Mouse (Mus musculus): ENCODE measurements at regions not wholly inside any gene's neighbourhood (a gene's known extent, or its start where the extent isn't known, plus 50 kb on each side); places are given as distances from the start of the nearest gene placed in this dataset.

- no peak for DNase-seq (ENCODE audit: extremely low spot score, low spot score)
These were observed 360.8 kb upstream of the Smarca2 start for GRCm38 (mm10) chr19:26244067-26244466.

GRCm38 (mm10) chr19:26249751-26250150 is 355.1 kb upstream of the Smarca2 start:
- no peak for DNase-seq (ENCODE audit: extremely low spot score, low spot score)

DNA sequence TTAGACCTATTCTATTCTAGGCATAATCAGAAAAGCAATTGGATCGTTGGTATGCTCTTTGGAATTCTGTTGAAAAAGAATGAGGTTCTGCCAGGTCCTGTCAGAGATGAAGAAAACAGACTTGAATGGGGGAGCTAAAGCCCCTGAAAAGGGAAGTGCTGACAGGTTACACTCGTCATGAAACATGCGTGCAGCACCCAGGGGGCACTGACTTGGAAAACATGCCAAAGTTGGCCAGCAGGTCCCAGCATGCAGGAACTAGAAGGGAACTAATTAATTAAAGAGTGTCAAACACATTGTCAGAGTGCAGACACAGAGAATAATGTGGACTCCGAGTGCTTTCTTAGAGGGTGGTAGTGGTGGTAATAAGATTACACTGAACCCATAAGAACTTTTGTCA is 346.2 kb upstream of the Smarca2 start:
- no peak for DNase-seq (ENCODE audit: extremely low spot score, low spot score)

DNA sequence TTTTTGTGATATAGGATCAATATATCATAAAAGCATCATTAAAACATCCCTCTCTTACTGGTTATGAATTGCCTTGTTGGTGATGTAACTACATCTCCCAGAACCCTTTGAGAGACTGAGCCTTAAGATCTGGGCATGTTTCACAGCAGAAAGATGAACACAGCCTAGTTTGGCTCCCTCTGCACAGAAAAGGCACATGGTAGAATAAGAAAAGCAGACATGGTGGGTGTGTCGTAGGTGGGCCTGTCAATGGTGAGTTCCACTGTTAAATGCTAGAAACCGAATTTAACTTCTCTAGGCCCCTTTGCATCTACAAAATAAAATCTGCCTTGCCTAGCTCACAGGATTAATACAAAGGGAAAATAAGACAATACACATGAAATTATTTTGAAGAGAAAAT is 343.3 kb upstream of the Smarca2 start:
- no peak for DNase-seq (ENCODE audit: extremely low spot score, low spot score)

GRCm38 (mm10) chr19:26296360-26296759 is 308.5 kb upstream of the Smarca2 start:
- no peak for DNase-seq (ENCODE audit: extremely low spot score, low spot score)

- DNase-seq (ENCODE audit: extremely low spot score, low spot score) = no peak
These were observed 296.2 kb upstream of the Smarca2 start for GRCm38 (mm10) chr19:26308477-26309135.

DNA sequence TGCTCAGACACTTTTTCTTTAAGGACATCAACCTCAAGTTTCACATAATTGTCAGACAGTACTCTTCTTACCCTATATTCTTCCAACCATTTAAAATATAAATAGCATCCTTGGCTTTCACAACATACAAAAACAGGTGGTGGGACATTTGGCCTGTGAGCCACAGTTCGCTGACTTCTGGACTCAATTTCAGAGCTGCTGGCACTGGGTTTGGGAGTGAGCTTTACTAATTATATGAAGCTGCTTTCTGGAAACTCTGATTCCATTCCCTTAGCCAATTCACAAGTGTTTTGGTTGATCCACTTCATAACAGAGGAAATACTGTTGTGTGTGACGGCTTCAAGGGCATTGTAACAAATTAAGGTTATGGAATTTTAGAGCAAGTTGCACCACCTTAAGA is 285.9 kb upstream of the Smarca2 start:
- no peak for DNase-seq (ENCODE audit: extremely low spot score, low spot score)

GRCm38 (mm10) chr19:26323682-26324081 is 281.2 kb upstream of the Smarca2 start:
- no peak for DNase-seq (ENCODE audit: extremely low spot score, low spot score)

DNA sequence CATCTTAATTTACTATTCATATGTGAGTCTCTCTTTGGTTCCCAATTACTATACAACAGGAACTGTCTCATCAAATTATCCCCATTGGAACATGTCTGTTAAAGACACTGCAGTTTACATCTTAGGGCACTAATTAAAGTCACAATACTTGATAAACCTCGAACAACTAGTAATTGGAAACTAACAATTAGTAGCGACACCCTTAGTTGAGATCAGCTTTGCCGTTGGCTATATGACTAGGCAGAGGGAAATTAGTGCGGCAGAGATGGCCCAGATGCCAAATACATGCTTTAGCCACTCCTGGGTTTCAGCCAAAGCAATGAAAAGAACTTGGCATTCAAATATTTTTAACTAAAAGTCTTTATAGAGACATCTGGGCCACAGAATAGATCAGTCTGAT is 265.7 kb upstream of the Smarca2 start:
- DNase-seq (ENCODE audit: extremely low spot score, low spot score) = no peak

DNA sequence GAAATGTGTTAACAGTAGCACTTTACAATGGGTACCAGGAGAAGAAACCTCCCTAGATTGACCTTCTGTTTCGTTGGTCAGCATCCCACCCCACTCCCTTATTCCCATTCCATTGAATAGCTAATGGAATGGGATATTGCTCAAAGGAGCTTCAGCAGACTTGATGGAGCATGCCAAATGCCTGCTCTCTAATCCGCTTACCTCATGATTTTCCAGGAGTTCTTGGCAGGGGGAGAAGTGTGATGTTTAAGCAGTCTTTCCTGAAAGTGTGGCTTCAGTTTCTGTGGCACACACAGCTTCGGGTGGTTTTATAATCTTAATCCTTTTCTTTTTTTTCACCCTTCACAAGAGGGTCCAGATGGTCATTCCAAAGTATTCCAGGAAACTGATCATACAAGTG is 264.7 kb upstream of the Smarca2 start:
- no peak for DNase-seq (ENCODE audit: extremely low spot score, low spot score)

DNA sequence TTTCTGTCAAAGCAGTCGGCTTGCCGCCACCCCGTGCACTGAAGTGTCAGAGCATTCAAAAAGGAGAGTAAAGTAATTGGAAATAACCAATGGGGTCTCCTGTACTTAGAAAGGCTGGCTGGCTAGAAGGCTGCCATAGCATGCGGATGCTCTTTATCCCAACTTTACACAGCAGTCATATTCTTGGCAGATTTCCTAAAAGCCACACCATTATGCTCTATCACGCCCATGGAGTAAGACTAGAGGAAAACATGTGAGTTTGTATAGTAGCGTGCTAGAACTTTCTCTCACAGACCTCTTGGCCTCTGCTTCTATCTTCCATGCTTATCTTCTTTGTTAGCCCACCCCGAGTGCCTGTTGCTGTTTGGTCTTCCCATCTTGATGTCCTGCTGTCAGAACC is 249.8 kb upstream of the Smarca2 start:
- no peak for DNase-seq (ENCODE audit: extremely low spot score, low spot score)

GRCm38 (mm10) chr19:26383961-26384381 is 220.9 kb upstream of the Smarca2 start:
- no peak for DNase-seq (ENCODE audit: extremely low spot score, low spot score)

DNA sequence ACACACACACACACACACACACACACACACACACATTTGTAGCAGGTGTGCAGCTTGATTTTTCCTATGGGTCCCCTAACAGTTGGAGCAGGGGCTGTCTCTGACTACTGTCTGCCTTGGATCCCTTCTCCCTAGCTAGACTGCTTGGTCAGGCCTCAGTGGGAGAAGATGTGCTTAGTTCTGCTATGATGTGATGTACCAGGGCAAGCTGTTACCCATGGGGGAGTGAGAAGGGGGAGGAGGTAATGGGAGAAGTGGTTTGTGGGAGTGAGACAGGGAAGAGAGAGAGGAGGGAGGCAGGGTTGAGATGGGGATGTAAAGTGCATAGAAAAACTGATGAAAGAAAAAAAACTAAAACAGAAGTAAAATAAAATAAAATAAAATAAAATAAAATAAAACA is 218.8 kb upstream of the Smarca2 start:
- DNase-seq (ENCODE audit: extremely low spot score, low spot score) = no peak

- no peak for DNase-seq (ENCODE audit: extremely low spot score, low spot score)
These were observed 192.2 kb upstream of the Smarca2 start for GRCm38 (mm10) chr19:26412684-26413083.

DNA sequence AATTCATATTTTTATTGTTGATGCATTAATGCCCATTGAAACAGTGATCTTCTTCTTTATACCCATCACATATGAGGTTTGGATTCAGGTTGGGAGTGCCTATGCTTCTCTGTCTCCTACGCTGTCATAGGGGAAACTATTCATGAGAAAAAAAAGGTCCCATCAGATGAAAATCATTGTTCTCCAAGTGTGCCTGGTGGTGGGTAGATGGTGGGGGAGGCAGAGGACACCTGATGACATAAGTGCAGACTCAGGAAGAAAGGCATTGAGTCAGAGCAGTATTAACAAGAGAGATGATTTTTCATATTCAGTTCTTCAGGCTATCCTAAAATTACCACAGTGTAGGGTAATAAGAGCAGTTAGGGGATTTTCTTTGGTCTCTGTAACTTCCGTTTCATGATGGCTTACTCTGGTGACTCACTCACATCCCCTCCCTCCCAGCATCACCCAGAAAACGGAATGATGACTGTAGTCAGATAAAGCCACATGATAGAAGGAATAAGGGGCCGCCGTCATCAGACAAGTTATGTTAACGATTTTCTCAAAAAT is 190.3 kb upstream of the Smarca2 start:
- DNase-seq (ENCODE audit: extremely low spot score, low spot score) = no peak

GRCm38 (mm10) chr19:26419781-26420180 is 185.1 kb upstream of the Smarca2 start:
- no peak for DNase-seq (ENCODE audit: extremely low spot score, low spot score)

DNA sequence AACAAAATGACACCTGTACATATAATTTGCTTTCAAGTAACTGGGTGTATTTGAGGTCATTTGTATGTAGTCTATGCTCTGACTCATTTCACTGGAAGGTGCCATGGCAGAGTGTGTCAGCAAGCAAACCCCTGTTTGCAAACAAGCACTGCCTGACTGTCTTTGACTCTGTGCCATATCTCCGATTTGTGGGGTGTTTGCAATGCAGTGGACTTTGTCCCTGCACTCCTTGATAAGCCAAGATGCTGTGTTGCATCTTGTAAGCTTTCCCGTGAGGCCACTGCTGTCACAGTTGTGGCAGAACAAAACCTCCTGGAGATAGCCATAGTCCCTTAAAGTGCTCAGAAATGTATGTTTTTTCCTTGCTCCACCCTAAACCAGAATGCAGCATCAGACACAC is 165.7 kb upstream of the Smarca2 start:
- no peak for DNase-seq (ENCODE audit: extremely low spot score, low spot score)

DNA sequence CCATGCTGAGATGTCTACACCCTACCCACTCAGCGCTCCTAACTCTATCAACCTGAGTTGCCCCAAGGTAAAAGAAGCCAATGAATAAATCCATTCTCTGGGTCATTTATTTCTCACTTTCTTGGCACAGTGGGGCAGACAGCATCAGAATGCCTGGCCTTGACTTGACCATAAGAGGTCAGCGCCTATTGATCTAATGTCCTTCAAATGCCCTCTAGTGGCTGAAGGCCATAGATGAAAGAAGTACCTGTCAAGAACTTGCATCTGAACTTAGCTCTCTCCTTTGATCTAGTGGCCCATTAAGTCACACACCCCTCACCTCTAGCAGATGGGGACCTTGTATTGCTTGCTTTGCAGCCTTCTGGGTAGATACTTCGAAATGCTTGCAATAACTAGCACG is 159.5 kb upstream of the Smarca2 start:
- DNase-seq (ENCODE audit: extremely low spot score, low spot score) = no peak

GRCm38 (mm10) chr19:26447427-26448023 is 157.3 kb upstream of the Smarca2 start:
- no peak for DNase-seq (ENCODE audit: extremely low spot score, low spot score)

DNA sequence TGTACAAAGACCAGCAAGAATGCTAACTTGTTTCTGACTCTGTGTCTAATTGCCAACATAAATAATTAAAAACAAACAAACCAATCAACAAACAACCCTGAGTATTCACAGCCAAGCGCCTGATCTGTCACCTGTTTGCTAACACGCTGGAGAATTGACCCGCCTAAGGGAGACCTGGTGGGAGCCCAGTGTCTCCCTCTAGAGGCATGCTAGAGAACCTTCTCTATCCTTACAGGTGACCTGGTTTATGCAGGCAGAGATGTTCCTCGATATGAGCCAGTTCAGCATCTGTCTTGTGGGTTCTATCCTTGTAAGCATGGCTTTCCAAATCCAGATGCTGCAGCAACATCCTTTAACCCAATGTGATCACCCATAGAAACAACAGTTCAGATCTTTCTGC is 143.1 kb upstream of the Smarca2 start:
- DNase-seq (ENCODE audit: extremely low spot score, low spot score) = no peak

DNA sequence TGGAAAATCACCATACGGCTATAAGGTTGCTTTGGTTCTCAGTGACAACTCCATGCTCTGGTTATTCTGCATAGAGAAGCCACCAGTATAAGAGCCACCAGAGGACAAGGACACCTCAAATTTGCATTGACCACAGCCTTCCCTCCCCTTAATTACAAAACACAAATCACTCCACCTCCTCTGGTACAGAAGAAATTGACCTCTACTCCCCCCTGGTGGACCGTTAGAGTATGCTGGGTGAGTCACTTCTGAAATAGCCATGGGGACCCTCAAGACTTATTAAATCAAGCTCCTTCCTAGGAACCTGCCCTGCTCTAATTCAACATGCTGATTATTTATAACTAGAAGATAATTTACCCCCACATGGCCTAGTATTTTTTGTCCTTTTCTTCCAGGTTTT is 139.6 kb upstream of the Smarca2 start:
- DNase-seq (ENCODE audit: extremely low spot score, low spot score) = no peak

DNA sequence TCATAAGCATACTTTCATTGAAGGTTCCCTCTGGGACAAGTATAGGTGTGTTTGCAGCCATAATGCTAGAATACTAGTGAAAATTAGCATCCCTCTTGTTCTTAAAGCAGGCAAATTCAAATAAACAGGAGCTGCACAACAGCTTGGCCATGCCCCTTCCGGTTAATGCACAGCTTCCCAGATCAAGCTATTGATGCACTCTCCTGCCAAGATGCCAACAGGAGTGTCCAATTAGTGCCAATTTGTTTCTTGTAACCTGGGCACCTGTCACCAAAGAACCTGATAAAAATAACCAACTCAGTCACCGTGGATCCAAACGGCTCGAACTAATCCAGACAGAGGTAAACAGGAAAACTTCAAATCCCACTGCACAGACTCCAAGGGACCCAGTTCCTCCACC is 138.6 kb upstream of the Smarca2 start:
- no peak for DNase-seq (ENCODE audit: extremely low spot score, low spot score)

- no peak for DNase-seq (ENCODE audit: extremely low spot score, low spot score)
These were observed 137.6 kb upstream of the Smarca2 start for GRCm38 (mm10) chr19:26467179-26467651.

Data from neural tube, embryonic 10.5 days (tissue).